Mouse (Mus musculus): ENCODE measurements around the gene Fam234b. TPM values are rescaled to one million over a fixed set of nuclear protein-coding genes. Genes with fewer than 3 reads are reported as not detected.

Fam234b gene
- polyA plus RNA-seq, 1 experiment from 2014 or later, result 110 TPM

- ATAC-seq, result no peak
- 73% methylated on average over 6 of the region's 6 CpGs for WGBS
- H3K27me3 ChIP-seq (replicated peaks; ENCODE audit: control insufficient read depth, insufficient read depth, low read length), result no peaks in the 10 kb centered on the region
Measured at GRCm38 (mm10) chr6:135276474-135277295, 78.9 kb downstream of the Fam234b start.

GRCm38 (mm10) chr6:135278302-135278701 is 80.5 kb downstream of the Fam234b start:
- 91% methylated on average over 6 of the region's 6 CpGs for WGBS
- Histone ChIP-seq H3K27ac (ENCODE audit: low read depth, low read length) (no peak overlapping the region), H3K9ac (ENCODE audit: low read depth, low read length) (no peak overlapping the region), H3K4me2 (ENCODE audit: low read length) (no peak overlapping the region), H3K4me1 (ENCODE audit: control insufficient read depth, insufficient read depth, low read depth, low read length) (no peaks in the 10 kb centered on the region; the same call in 1 of the 2 replicates), H3K9me3 (ENCODE audit: control insufficient read depth, low read length) (no peaks in the 10 kb centered on the region), H3K36me3 (ENCODE audit: control insufficient read depth, insufficient read depth, low read length) (no peaks in the 10 kb centered on the region), H3K27me3 (replicated peaks; ENCODE audit: control insufficient read depth, insufficient read depth, low read length) (no peaks in the 10 kb centered on the region), H3K4me3 (ENCODE audit: low read length) (no peak overlapping the region)
- no peak for ATAC-seq

More at GRCm38 (mm10) chr6:135276474-135277295, 78.9 kb downstream of the Fam234b start:
- Histone ChIP-seq H3K9me3 (ENCODE audit: control insufficient read depth, low read length) (no peaks in the 10 kb centered on the region), H3K9ac (ENCODE audit: low read depth, low read length) (no peak overlapping the region), H3K4me1 (ENCODE audit: control insufficient read depth, insufficient read depth, low read depth, low read length) (no peaks in the 10 kb centered on the region; the same call in 1 of the 2 replicates), H3K27ac (ENCODE audit: low read depth, low read length) (no peak overlapping the region), H3K4me2 (ENCODE audit: low read length) (no peak overlapping the region), H3K4me3 (ENCODE audit: low read length) (no peak overlapping the region), H3K36me3 (ENCODE audit: control insufficient read depth, insufficient read depth, low read length) (no peaks in the 10 kb centered on the region)

- no peak overlapping the region for H3K27ac ChIP-seq (ENCODE audit: low read depth, low read length)
- no peaks in the 10 kb centered on the region for H3K27me3 ChIP-seq (replicated peaks; ENCODE audit: control insufficient read depth, insufficient read depth, low read length)
- no peak overlapping the region for H3K4me3 ChIP-seq (ENCODE audit: low read length)
- H3K9me3 ChIP-seq (ENCODE audit: control insufficient read depth, low read length), result no peaks in the 10 kb centered on the region
- ATAC-seq, result peak; percentile 82
- no peaks in the 10 kb centered on the region for H3K36me3 ChIP-seq (ENCODE audit: control insufficient read depth, insufficient read depth, low read length)
- WGBS, result 49% methylated on average over 5 of the region's 5 CpGs
- H3K9ac ChIP-seq (ENCODE audit: low read depth, low read length), result no peak overlapping the region
- H3K4me1 ChIP-seq (ENCODE audit: control insufficient read depth, insufficient read depth, low read depth, low read length), result no peaks in the 10 kb centered on the region; the same call in 1 of the 2 replicates
- no peak overlapping the region; the same call in 1 of the 2 replicates for H3K4me2 ChIP-seq (ENCODE audit: low read length)
Measured at GRCm38 (mm10) chr6:135279286-135279685, 81.5 kb downstream of the Fam234b start.

- Histone ChIP-seq H3K4me2 (ENCODE audit: low read length) (no peak overlapping the region; the same call in 1 of the 2 replicates), H3K9ac (ENCODE audit: low read depth, low read length) (no peak overlapping the region), H3K27me3 (replicated peaks; ENCODE audit: control insufficient read depth, insufficient read depth, low read length) (no peaks in the 10 kb centered on the region), H3K4me3 (ENCODE audit: low read length) (no peak overlapping the region), H3K36me3 (ENCODE audit: control insufficient read depth, insufficient read depth, low read length) (no peaks in the 10 kb centered on the region), H3K27ac (ENCODE audit: low read depth, low read length) (no peak overlapping the region), H3K4me1 (ENCODE audit: control insufficient read depth, insufficient read depth, low read depth, low read length) (no peaks in the 10 kb centered on the region; the same call in 1 of the 2 replicates), H3K9me3 (ENCODE audit: control insufficient read depth, low read length) (no peaks in the 10 kb centered on the region)
- ATAC-seq, result no peak
- WGBS, result 33% methylated on average over 10 of the region's 10 CpGs
Measured at GRCm38 (mm10) chr6:135279856-135280255, 82.1 kb downstream of the Fam234b start.

- Histone ChIP-seq H3K9me3 (ENCODE audit: control insufficient read depth, low read length) (no peaks in the 10 kb centered on the region), H3K27ac (ENCODE audit: low read depth, low read length) (no peak overlapping the region), H3K27me3 (replicated peaks; ENCODE audit: control insufficient read depth, insufficient read depth, low read length) (no peaks in the 10 kb centered on the region), H3K4me3 (ENCODE audit: low read length) (no peak overlapping the region), H3K36me3 (ENCODE audit: control insufficient read depth, insufficient read depth, low read length) (no peaks in the 10 kb centered on the region), H3K4me1 (ENCODE audit: control insufficient read depth, insufficient read depth, low read depth, low read length) (no peaks in the 10 kb centered on the region), H3K9ac (ENCODE audit: low read depth, low read length) (no peak overlapping the region), H3K4me2 (ENCODE audit: low read length) (no peak overlapping the region)
- no peak for ATAC-seq
- 80% methylated on average over 4 of the region's 4 CpGs for WGBS
Measured at GRCm38 (mm10) chr6:135292391-135292790, 94.6 kb downstream of the Fam234b start.

GRCm38 (mm10) chr6:135294150-135294549 is 96.4 kb downstream of the Fam234b start:
- Histone ChIP-seq H3K9ac (ENCODE audit: low read depth, low read length) (no peak overlapping the region), H3K4me3 (ENCODE audit: low read length) (no peak overlapping the region), H3K27ac (ENCODE audit: low read depth, low read length) (no peak overlapping the region), H3K4me1 (ENCODE audit: control insufficient read depth, insufficient read depth, low read depth, low read length) (no peaks in the 10 kb centered on the region), H3K4me2 (ENCODE audit: low read length) (no peak overlapping the region), H3K27me3 (replicated peaks; ENCODE audit: control insufficient read depth, insufficient read depth, low read length) (no peaks in the 10 kb centered on the region), H3K36me3 (ENCODE audit: control insufficient read depth, insufficient read depth, low read length) (no peaks in the 10 kb centered on the region), H3K9me3 (ENCODE audit: control insufficient read depth, low read length) (no peaks in the 10 kb centered on the region)
- 81% methylated on average over 6 of the region's 6 CpGs for WGBS
- no peak for ATAC-seq

Other genes with a start within 250 kb of the Fam234b start
- gene Apold1, start 216.3 kb upstream of the Fam234b start, polyA plus RNA-seq (2015; fragmentation: Nextera tagmentation; extraction: Ambion mirVana), result 4.4 and 5.7 TPM in 2 replicates
- gene Ddx47, start 186.4 kb upstream of the Fam234b start, polyA plus RNA-seq (2015; fragmentation: Nextera tagmentation; extraction: Ambion mirVana), result 74.2 and 78.7 TPM in 2 replicates
- 0.24 and 0.28 TPM in 2 replicates for gene Gprc5a, start 132.3 kb upstream of the Fam234b start, polyA plus RNA-seq (2015; fragmentation: Nextera tagmentation; extraction: Ambion mirVana)
- gene Gprc5d, start 79.7 kb upstream of the Fam234b start, polyA plus RNA-seq (2015; fragmentation: Nextera tagmentation; extraction: Ambion mirVana), result not detected in 2 replicates
- 5.9 and 9.4 TPM in 2 replicates for gene Hebp1, start within 50 bp of the Fam234b start, polyA plus RNA-seq (2015; fragmentation: Nextera tagmentation; extraction: Ambion mirVana)
- gene Gsg1, start 56.4 kb downstream of the Fam234b start, polyA plus RNA-seq (2015; fragmentation: Nextera tagmentation; extraction: Ambion mirVana), result 0.13 and 0.17 TPM in 2 replicates
- not detected in 2 replicates for gene Pbp2, start 112.4 kb downstream of the Fam234b start, polyA plus RNA-seq (2015; fragmentation: Nextera tagmentation; extraction: Ambion mirVana)
- 9.9 and 13.0 TPM in 2 replicates for gene Emp1, start 164.6 kb downstream of the Fam234b start, polyA plus RNA-seq (2015; fragmentation: Nextera tagmentation; extraction: Ambion mirVana)